Mouse (Mus musculus) limb, embryonic 11.5 days (tissue): ENCODE results near the gene Mrpl39. TPM values are rescaled to one million over a fixed set of nuclear protein-coding genes. Genes with fewer than 3 reads are reported as not detected.

Source experiments
- ATAC-seq: fragments of 200-750 bp; cut with Nextera tagmentation; 2 replicates; pipeline ENCODE4 v1.8.0; 2017; ENCODE audit warnings: low read depth; ENCODE audit not compliant: insufficient number of reproducible peaks, low FRiP score, low TSS enrichment
- DNase-seq: peaks from one replicate; pipeline ENCODE4 v3.0.0-alpha.2; 2015; ENCODE audit warnings: low spot score
- H3K27ac ChIP-seq: fragments of 300-500 bp; sonication (generic); replicated peaks from 2 replicates; pipeline ENCODE4 v1.5.1; 2014; ENCODE audit warnings: low read depth, mild to moderate bottlenecking, low read length
- H3K27me3 ChIP-seq: fragments of 300-500 bp; sonication (generic); 2 replicates; pipeline ENCODE4 v1.6.1; 2014; ENCODE audit warnings: mild to moderate bottlenecking, low read length, mixed read lengths; ENCODE audit not compliant: control insufficient read depth, insufficient read depth
- H3K36me3 ChIP-seq: fragments of 300-500 bp; sonication (generic); 2 replicates; pipeline ENCODE4 v1.6.1; 2014; ENCODE audit warnings: mild to moderate bottlenecking, low read length, moderate library complexity, mixed read lengths; ENCODE audit not compliant: control insufficient read depth, insufficient read depth
- H3K4me1 ChIP-seq: fragments of 300-500 bp; sonication (generic); 2 replicates; pipeline ENCODE4 v1.6.1; 2014; ENCODE audit warnings: low read length, mixed read lengths; ENCODE audit not compliant: control insufficient read depth, insufficient read depth
- H3K4me2 ChIP-seq: fragments of 300-500 bp; sonication (generic); 2 replicates; pipeline ENCODE4 v1.6.1; 2014; ENCODE audit warnings: low read depth, mild to moderate bottlenecking, moderate library complexity; ENCODE audit not compliant: severe bottlenecking
- H3K4me3 ChIP-seq: fragments of 300-500 bp; sonication (generic); 2 replicates; pipeline ENCODE4 v1.5.1; 2014; ENCODE audit warnings: low read depth, low read length
- H3K9ac ChIP-seq: fragments of 300-500 bp; sonication (generic); 2 replicates; pipeline ENCODE4 v1.6.1; 2014; ENCODE audit warnings: mild to moderate bottlenecking, low read length
- H3K9me3 ChIP-seq: fragments of 300-500 bp; sonication (generic); 2 replicates; pipeline ENCODE4 v1.6.1; 2016; ENCODE audit warnings: low read length; ENCODE audit not compliant: control insufficient read depth
- WGBS: fragments of 180-500 bp; shearing (Covaris S2); extraction: QIAGEN DNeasy Blood & Tissue Kit; methylation state at CpG from one replicate; pipeline ENCODE4 v1.1.7; 2014; 5-methylcytosine and 5-hydroxymethylcytosine counted together
- polyA plus RNA-seq: library from polyadenylated mRNA; unstranded; fragments of >200 nt; fragmentation: Nextera tagmentation; extraction: Ambion mirVana; gene quantifications from 2 replicates; pipeline ENCODE4 v1.2.1, GENCODE M21; 2014

The Mrpl39 gene
- polyA plus RNA-seq, 1 experiment from 2014 or later = 52.6 TPM

- Histone ChIP-seq H3K36me3 (no peaks in the 10 kb centered on the region), H3K4me3 (no peak overlapping the region), H3K4me2 (no peak overlapping the region), H3K27me3 (0 out of 2 replicates have a peak, but pooled peaks cover under 1% of the 10 kb centered on the region), H3K9ac (no peak overlapping the region), H3K27ac (no peak overlapping the region), H3K9me3 (no peaks in the 10 kb centered on the region), H3K4me1 (no peaks in the 10 kb centered on the region)
- ATAC-seq = no peak
- no peak for DNase-seq
- WGBS = 69% methylated on average over 4 of the region's 4 CpGs
These were observed 33.6 kb upstream of the Mrpl39 start for GRCm38 (mm10) chr16:84769182-84769581.

DNA sequence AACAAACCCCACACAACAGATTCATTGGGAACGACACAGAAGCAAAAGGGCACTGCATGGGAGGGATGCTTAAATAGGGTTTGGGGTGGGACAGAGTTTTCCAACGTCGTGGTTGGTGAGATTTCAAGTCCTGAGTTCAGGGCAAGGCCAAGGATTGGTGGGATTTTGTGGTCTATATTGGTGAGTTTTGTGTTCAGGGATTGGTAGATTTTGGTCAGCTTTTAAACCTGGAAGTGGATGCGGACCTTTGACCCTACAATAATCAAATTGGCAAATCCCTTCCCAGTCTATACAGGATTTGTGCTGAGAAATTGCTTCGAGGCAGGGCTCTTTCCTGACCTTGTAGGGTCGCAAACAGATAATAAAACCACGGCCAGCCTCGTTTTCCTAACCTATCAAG, 32.4 kb upstream of the Mrpl39 start:
- Histone ChIP-seq H3K27me3 (no peaks in the 10 kb centered on the region), H3K27ac (no peak overlapping the region), H3K9me3 (no peaks in the 10 kb centered on the region), H3K4me3 (no peak overlapping the region), H3K9ac (no peak overlapping the region), H3K4me2 (no peak overlapping the region), H3K36me3 (no peaks in the 10 kb centered on the region), H3K4me1 (no peaks in the 10 kb centered on the region)
- ATAC-seq (no peak), DNase-seq (no peak)
- WGBS = 82% methylated on average over 8 of the region's 8 CpGs

DNA sequence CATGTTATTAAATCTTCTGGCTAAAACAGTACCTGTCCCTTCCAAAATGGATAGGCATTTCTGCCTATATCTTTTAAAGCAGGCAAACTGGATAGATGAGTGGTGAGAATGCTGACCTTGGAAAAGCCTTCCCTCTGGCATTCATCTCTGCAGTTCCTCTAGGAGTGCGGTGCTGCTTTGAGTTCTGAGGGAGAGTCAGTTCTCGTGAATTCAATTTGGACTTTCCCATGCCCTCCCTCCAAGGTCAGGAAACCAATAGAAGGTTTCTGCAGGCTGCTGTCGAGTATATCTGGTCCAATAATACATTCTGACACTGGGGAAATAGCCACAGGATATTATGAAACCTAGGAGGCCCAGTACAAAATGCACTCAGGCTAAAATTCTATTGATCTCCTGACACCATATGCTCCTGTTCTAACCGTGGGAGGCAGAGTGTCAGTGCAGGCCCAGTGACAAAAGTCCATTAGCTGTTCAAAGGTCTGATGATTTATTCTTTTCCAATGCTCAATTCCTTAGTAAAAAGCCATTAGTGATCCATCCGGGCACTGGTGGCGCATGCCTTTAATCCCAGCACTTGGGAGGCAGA, 10.3 kb upstream of the Mrpl39 start:
- Histone ChIP-seq H3K27me3 (no peaks in the 10 kb centered on the region), H3K4me1 (no peaks in the 10 kb centered on the region), H3K27ac (no peak overlapping the region), H3K4me3 (no peak overlapping the region), H3K4me2 (no peak overlapping the region), H3K36me3 (no peaks in the 10 kb centered on the region), H3K9me3 (no peaks in the 10 kb centered on the region), H3K9ac (no peak overlapping the region)
- 77% methylated on average over 6 of the region's 6 CpGs for WGBS
- DNase-seq (no peak), ATAC-seq (no peak)

- no peak overlapping the region for H3K4me2 ChIP-seq
- no peaks in the 10 kb centered on the region for H3K27me3 ChIP-seq
- H3K36me3 ChIP-seq = no peaks in the 10 kb centered on the region
- ATAC-seq (no peak), DNase-seq (no peak)
- H3K9me3 ChIP-seq = no peaks in the 10 kb centered on the region
- no peak overlapping the region for H3K9ac ChIP-seq
- H3K27ac ChIP-seq = no peak overlapping the region
- WGBS = 81% methylated on average over 10 of the region's 10 CpGs
- no peaks in the 10 kb centered on the region for H3K4me1 ChIP-seq
- H3K4me3 ChIP-seq = no peak overlapping the region
These were observed 9.4 kb upstream of the Mrpl39 start for GRCm38 (mm10) chr16:84744703-84745490.

GRCm38 (mm10) chr16:84737358-84737757, 1.8 kb upstream of the Mrpl39 start:
- H3K4me3 ChIP-seq = no peak overlapping the region
- no peak for ATAC-seq
- no peaks in the 10 kb centered on the region for H3K9me3 ChIP-seq
- H3K4me1 ChIP-seq = peaks cover 5% of the 10 kb centered on the region
- no peak overlapping the region for H3K27ac ChIP-seq
- WGBS = 72% methylated on average over 3 of the region's 3 CpGs
- no peaks in the 10 kb centered on the region for H3K27me3 ChIP-seq
- no peak overlapping the region for H3K4me2 ChIP-seq
- H3K9ac ChIP-seq = no peak overlapping the region
- no peak for DNase-seq
- H3K36me3 ChIP-seq = no peaks in the 10 kb centered on the region

- DNase-seq = no peak
- H3K27ac ChIP-seq = no peak overlapping the region
These were observed 756 bp downstream of the Mrpl39 start for GRCm38 (mm10) chr16:84734806-84735165.

GRCm38 (mm10) chr16:84720670-84721069, 14.9 kb downstream of the Mrpl39 start:
- Histone ChIP-seq H3K36me3 (peaks cover 10% of the 10 kb centered on the region; the same call in 1 of the 2 replicates), H3K9me3 (no peaks in the 10 kb centered on the region)
- WGBS = 96% methylated on average over 2 of the region's 2 CpGs

More at GRCm38 (mm10) chr16:84734806-84735165, 756 bp downstream of the Mrpl39 start:
- no peaks in the 10 kb centered on the region; the same call in 1 of the 2 replicates for H3K36me3 ChIP-seq
- H3K4me1 ChIP-seq = peaks cover 5% of the 10 kb centered on the region
- ATAC-seq = peak; percentile 45; the same call in 1 of the 2 replicates
- H3K9me3 ChIP-seq = no peaks in the 10 kb centered on the region
- H3K4me2 ChIP-seq = peak overlapping the region; percentile 51; the same call in 1 of the 2 replicates
- peak overlapping the region; percentile 65 for H3K4me3 ChIP-seq
- under 1% methylated on average over 15 of the region's 15 CpGs for WGBS
- peak overlapping the region; percentile 78 for H3K9ac ChIP-seq
- no peaks in the 10 kb centered on the region for H3K27me3 ChIP-seq

GRCm38 (mm10) chr16:84718250-84718649, 17.3 kb downstream of the Mrpl39 start:
- Histone ChIP-seq H3K9me3 (no peaks in the 10 kb centered on the region), H3K4me2 (no peak overlapping the region), H3K4me3 (no peak overlapping the region), H3K9ac (no peak overlapping the region), H3K4me1 (no peaks in the 10 kb centered on the region), H3K27ac (no peak overlapping the region), H3K27me3 (no peaks in the 10 kb centered on the region), H3K36me3 (peaks cover 6% of the 10 kb centered on the region; the same call in 1 of the 2 replicates)
- DNase-seq (no peak), ATAC-seq (no peak)
- WGBS = 96% methylated on average over 4 of the region's 4 CpGs

More at GRCm38 (mm10) chr16:84720670-84721069, 14.9 kb downstream of the Mrpl39 start:
- DNase-seq (no peak), ATAC-seq (no peak)
- no peak overlapping the region for H3K4me3 ChIP-seq
- no peak overlapping the region for H3K4me2 ChIP-seq
- H3K27me3 ChIP-seq = no peaks in the 10 kb centered on the region
- no peaks in the 10 kb centered on the region for H3K4me1 ChIP-seq
- no peak overlapping the region for H3K27ac ChIP-seq
- no peak overlapping the region for H3K9ac ChIP-seq
